Mouse (Mus musculus) megakaryocyte progenitor cell, adult 5-6 weeks (primary cell): ENCODE results near the gene Nhp2. TPM values are rescaled to one million over a fixed set of nuclear protein-coding genes. Genes with fewer than 3 reads are reported as not detected.
"Not testable (repeated sequence)": the region's sequence is repeated elsewhere in the genome, so short reads cannot be mapped to it uniquely, and the experiment has no call there.

Experiments
- ATAC-seq: replicated peaks from 2 replicates; pipeline ENCODE4 v1.8.0; 2016; ENCODE audit warnings: mild to moderate bottlenecking, moderate TSS enrichment, inconsistent platforms; ENCODE audit not compliant: poor library complexity
- total RNA-seq, 2 experiments: library from RNA; stranded (forward) in 1 of 2; stranded (reverse) in 1 of 2; fragments of 157-497, 149-512 nt in 1 of 2; fragments of 200-1000 nt in 1 of 2; gene quantifications; 2 replicates each; pipeline versions ENCODE4 v1.2.3 to v1.2.4; 2015 to 2017

Nhp2 gene
- total RNA-seq, 2 experiments from 2014 or later: 165 to 167 TPM

DNA sequence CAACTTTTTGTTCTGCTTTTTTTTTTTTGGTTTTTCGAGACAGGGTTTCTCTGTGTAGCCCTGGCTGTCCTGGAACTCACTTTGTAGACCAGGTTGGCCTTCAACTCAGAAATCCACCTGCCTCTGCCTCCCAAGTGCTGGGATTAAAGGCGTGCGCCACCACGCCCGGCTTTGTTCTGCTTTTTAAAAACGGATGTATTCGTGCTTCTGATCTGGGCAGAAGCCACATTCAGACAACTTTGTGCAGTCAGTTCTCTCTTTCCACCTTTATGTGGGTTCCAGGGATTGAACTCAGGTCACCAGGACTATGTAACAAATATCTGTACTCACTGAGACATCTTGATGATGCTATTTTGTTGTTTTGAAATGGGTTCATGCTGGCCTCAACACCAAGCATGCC lies 13.7 kb downstream of the Nhp2 start:
- not testable (repeated sequence) for ATAC-seq

DNA sequence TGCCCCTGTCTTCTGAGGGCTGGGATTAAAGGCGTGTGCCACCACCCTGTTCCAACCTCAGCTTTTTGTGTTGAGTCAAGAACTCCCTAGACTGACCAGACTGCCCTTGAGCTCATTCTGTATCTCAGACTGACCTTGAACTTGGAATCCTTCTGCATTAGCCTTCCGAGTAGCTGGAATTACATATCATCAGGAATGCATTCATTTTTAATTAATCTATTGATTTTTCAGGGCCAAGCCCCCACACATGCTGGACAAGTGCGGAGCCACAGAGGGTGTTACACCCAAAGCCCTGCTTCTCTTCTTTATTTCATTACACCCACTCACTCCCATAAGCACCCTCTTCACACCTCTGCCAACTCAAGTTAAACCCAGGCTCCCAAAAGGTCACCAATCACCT lies 14.2 kb downstream of the Nhp2 start:
- no peak for ATAC-seq

DNA sequence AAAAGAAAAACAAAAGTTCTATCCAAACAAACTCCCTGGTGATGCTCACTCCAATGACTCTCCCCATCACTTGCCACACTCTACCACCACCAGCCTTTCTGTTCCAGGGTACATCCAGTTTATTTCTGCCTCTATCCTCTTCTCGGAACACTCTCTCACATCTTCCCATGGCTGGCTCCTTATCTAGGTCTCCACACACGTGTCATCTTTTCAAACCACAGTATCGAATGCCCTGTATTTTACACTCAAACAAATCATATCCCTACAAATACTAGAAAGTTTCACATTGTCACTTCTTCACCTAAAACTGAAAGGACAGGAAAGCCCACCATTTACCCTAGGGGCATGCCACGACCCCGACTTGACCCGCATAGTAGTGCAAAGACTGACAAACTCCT lies 15.6 kb downstream of the Nhp2 start:
- ATAC-seq: no peak

DNA sequence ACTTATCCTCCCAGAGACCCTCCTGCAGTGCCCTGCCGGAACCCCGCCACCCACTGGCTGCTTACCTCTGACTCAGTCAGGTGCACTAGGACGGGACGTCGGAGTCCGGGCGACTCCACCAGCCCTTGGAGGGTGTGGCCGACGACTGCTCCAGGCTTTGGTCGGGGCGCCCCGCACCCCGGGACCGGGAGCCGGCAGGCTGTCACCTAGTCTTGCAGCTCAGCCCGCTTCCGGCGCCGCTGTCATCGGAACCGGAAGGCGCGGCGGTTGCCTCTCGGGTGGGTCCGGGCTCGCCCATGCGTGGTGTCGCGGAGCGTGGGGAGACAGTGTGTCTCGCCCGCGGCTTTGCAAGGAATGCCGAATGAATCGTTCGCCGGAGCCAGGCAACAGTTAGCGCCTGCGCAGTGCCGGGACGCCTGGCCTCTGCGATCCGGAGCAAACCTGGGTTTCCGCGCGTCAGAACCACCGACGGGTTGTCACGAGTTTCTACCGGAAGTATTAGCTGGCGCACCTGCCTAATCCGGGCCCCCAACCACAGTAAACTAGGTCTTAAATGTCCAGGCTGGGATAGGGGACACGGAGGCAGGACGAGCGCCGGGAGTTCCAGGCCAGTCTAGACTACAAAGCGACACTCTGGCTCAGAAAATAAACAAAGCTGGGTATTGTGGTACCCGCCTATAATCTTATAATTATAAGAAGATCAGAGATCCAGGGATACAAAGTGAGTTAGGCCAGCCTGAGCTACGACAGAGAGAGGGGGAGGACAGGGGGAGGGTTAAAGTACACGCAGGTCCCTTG lies 16.2 kb downstream of the Nhp2 start, which contains the start of gene Rmnd5b:
Rmnd5b (minus strand) TSS at position 372 of the 798 bp plus-strand sequence.
- peak; percentile 47 for ATAC-seq

DNA sequence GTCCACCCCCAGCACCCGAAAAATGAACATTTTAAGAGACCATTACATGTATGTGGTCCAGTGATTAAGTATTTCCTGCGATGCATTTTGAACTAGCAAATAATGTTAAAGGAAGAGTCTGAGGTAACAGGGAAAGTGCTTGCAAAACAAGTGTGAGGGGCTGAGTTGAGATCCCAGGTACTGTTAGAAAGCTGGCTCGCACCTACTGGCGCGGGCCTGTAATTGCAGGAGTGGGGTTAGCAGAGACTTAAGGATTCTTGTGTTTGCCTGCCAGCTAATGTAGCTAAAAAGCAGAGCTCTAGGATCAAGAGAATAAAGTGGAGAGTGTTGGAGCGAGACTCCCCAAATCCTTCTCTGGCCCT lies 16.8 kb downstream of the Nhp2 start:
- ATAC-seq: peak; percentile 61

DNA sequence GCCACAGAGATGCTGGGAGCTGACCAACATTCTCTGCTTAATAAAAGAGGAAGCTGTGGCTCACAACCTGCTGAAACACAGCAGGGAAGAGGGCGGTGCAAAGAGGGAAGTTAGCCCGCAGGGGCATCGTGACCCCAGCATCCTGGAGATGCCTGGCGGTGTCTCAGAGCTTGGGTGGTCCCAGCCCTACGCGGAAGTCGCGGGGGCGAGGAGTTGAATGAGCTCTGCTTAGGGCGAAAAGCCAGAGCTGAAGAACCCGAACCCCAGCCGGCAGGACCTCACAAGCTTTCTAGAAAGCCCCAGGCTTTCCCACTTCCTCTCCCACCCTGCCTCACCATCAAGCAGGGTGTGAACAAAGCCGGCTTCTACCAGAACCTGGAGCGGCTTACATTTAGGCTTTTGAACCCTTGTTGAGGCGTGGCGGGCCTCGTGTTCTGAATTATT lies 18.5 kb downstream of the Nhp2 start:
- peak; percentile 71 for ATAC-seq

DNA sequence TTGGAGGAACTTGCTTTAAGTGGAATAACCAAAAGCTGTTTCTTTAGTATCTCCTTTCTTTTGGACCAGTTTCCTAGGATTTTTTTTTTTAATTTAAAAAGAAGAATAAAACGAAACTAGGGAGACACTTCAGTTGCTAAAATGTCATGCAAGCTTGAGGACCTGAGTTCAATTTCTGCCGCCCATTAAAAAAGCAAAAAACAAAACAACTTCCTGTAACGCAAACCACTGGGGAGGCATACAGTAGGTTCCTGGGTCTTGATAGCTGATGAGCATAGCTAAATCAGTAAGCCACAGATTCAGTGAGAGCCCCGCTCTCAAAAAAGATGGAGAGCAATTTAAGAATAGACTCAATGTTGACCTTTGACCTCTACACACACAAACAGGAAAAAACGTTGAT lies 19.0 kb downstream of the Nhp2 start:
- ATAC-seq: no peak

DNA sequence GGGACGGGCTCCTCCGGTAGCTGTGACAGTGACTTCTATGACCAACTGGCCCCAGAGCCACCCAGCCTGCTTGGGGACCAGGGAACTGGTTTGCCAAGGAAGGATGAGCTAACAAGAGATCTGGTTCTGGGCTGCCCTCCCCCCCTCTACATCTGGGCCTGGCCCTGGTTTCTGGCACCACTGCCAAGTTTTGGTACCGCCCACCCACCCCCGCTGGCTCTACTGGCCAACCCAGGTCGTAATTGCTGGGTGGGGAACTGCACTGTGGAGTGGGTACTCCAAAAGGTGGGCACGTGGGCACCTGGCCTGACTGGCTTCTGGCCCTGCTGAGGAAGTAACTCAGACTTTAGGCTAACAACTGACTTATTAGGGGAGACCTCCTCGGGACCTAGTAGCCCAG lies 21.2 kb downstream of the Nhp2 start:
- ATAC-seq: no peak

DNA sequence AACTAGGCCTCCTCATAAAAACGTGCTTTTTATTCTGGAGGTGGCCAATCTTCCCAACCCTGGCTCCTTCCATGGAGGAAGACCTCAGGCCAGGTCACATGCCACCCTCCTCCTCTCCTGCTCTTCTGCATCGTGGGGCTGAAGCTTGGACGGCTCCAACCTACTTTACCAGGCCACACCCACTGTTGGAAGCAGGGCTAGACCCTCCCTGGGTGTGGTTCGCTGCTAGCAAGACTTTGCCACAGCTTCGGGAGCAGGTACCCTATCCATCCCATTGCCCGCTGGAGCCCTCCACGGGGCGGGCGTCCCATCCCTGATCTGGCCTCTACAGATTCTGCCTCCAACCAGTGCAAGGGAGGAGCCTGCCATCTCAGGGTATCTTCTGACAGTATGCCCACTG lies 23.7 kb downstream of the Nhp2 start:
- no peak for ATAC-seq

DNA sequence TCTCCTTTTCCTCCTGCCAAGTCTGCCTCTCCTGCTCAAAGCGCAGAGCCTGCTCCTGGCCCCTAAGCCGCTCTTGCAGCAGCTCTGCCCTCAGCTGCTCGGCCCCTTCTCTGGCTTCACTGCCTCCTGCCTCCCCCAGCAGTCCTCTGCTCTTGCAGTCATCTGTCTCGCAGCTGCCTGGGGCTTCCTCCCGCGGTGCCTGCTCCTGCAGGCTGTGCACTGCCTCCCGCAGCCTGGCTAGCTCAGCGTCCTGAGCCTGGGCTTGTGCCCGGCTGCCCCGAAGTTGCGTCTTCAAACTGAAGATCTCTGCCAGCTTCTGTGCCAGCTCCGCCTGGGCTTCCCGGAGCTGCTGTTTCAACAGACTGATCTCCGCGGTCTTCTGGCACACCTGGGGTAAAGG lies 24.2 kb downstream of the Nhp2 start:
- peak; percentile 41 for ATAC-seq

DNA sequence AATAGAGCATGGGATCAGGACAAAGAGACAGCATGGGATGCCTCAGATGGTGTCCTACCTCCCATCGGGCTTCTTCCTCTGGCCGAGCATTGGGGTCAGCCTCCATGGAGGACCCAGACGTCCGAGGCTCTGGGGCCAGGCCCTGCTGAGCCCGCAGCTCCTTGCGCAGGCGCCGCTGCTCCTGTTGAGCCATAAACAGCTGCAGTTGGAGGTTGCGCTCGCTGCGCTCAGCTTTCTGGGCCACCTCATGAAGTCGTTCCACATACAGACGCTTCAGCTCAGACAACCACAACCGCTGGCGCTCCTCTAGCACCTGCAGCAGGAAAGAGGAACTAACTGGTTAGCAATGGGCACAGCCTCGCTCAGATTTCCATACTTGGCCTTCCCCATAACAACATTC lies 24.7 kb downstream of the Nhp2 start:
- ATAC-seq: peak; percentile 87

DNA sequence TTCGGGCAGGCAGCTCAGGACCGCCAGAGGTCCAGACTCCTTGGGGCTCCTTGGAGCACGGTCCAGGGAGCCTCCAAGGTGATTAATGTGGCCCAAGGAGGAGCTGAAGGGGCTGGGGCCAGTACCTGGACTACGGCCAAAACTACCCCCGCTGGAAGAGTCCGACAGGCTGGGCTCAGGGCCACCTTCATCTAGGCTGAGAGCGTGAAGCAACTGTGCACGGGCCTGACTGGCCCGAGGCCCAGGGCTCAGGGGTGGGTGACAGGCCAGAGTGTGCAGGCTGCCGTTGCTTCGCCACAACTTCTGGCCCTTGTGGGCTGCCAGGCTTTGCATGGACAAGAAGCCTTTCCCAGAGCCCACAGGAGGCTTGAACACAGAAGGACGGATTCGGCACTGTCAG lies 25.8 kb downstream of the Nhp2 start:
- ATAC-seq: no peak

DNA sequence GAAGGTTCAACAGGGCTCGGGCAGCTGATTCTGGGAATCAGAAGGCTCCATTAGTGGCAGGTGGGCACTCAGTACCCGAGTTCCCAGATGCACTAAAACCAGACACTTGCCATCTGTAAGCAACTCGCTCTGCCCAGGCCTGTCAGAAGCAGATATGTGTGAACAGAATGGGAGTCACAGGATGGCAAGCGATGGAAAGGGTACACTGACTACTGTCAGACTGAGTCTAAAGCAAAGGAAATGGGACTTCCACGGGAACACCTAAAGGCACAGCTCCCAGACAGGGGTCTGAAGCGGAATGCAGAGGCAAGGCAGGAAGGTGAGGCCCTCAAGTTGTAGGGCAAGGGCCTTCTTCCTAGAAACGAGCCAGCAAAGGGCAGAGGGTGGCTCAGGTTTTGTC lies 26.7 kb downstream of the Nhp2 start:
- no peak for ATAC-seq

DNA sequence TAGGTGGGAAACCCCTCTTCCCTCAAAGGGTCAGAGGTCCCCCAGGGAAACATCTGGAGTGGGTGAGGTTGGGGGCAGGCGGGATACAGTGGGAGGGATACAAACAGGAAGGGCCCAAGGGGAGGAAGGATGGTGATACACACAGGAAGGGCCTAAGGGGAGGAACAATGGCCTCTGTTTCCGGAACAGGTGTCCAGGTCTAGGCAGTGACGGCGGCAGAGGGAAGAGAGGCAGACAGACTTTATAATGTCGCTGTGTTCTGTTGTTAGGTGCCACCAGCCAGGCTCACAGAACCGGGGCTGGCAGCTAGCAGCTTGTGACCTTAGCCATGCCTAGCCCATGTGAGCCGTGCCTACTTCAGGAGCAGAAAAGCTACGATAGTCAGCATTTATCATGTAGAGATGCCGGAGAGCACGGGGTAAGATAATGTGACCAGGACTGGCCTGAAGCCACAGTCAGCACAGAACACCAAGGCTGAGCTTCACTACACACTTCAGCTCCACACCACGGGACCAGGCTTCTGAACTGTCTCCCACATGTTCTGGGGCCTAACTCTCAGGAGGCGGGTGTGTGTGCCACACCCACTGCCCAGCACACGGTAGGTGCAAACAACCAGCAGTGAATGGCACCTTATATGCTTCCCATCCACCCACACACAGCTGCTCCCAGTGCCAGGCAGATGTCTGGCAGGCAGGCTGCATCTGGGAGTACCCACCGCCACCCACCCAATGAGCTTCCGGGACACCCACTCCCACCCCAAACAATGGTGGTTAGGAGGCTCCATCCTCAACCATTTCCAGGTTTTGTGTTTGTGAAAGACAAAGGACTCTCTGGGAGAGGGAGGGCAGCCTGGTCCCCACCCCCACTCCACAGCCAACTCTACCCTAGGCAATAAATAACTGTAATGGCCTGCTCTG lies 27.5 kb downstream of the Nhp2 start:
- ATAC-seq: no peak

DNA sequence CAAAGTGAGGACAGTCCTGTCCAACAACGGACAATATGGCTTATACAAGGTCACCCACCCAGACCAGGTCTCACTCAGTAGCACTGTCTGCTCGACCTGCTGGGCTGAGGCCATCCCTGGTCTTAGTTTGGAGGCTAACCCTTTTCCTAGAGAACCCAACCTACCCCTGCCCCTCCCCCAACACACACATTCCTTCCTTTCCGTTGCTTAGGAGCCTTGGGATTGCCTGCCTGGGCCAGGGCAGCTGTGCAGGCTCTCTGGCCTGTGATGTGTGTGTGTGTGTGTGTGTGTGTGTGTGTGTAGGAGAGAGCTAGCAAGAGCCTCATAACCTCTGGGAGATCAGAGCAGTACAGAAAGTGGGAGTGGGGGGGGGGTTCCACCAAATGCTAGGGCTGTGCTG lies 29.0 kb downstream of the Nhp2 start:
- ATAC-seq: no peak

DNA sequence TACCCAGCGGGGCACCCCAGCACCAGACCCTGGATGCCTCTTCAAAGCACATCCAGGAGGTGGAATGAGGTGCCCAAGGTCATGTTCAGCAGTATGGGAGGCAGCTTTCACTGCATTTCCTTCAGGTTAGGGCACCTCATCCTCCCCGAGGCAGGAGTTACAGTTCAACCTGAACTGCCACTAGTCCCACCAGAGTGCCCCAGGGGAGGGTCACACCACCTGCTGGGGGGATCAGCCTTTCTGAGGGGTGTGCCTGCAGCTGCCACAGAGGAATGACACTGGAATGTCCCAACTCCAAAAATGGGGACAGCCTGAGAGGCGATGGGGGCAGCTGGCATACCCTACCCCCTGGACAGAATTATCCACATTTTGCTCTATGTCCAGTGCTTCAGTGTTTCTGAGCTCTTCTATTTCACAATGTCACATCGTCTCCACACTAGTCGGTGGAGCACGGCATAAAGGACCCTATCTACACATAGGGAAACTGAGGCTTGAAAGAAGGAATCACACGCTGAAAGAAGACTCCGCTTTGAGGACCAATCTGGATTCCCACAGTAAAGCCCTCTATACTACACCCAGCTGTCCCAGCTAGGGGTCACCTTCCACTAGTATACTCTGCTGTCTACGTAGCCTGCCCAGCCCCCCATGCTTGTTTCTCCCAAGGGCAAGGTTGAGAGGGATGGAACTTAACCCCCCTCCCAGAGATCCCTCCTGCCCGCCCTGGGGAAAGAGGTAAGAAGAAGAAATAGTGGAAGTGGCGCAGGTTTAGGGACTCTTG lies 29.8 kb downstream of the Nhp2 start:
- no peak for ATAC-seq

DNA sequence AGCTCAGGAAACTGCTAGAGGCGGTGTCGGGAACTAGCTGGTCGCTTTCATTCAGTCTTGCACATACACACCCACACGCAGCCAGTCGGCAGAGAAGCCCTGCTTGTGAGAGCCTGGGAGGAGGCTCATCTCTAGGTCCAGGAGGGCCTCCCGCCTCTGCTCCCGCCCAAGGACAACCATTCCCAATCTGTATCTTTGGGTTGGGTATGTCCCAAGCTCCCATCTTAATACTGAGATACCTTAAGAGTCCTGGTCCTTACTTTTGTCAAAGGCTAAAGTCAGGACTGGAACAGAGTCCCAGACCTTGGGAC lies 30.3 kb downstream of the Nhp2 start:
- ATAC-seq: peak; percentile 43

DNA sequence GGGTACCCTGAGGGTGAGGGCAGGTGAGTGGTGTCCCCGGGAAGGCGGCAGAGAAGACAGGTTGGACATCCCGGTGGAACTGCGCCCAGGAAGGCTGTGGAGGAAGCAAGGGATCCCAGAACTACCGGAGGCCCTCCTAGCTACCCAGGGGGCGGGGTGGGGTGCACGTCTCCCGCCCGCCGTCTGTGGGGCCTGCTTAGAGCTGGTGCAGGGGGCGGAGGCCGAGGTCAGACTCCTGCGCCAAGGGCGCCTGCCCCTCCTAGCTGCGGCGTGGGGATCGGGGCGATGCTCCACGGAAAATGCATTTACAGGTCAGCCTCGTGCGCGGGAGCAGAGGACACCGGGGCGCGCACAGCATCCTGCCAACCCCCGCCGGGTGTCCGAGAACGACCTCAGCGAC lies 30.7 kb downstream of the Nhp2 start:
- ATAC-seq: 0 out of 2 replicates have a peak, but pooled peaks have one; percentile 25

DNA sequence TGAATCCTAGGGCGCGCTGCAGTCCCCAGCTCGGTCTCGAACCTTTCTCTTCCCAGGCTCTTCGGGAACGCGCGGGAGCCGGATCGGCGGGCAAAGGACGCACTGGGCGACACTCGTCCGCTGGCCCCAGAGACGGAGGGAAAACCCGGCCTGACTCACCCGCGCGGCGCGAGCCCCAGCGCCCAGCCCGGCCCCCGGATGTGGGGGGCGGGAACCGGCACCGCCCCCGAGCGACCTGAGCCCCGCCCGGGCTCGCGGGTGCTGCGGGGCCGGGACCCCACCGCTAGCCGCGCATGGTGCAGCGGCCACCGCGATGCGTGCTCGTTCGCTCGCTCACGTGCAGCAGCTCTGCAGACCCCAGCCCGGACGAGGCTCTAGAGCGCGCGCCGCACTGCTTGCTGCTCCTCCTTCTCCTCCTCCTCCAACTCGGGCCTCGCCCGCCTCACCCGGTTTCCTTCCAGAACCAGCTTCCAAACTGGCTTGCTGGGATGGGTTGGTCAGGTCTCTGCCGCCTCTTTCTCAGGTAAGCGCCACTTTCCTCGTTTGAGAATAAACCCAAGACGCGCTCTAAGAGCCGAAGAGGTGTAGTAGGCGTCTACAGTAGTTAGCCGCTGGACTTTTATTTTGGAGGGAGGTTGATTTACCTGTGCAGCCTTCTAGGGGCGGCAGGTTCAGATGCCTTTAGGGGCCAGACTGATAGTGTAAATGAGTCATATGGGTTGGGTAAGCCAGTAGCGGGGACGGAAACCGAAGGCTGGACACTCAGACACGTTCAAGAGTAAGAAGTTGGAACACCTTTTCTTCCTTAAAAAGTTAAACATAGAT lies 31.4 kb downstream of the Nhp2 start, which contains the start of the genes N4bp3 and D930048N14Rik:
N4bp3 (minus strand) TSS at position 152 of the 825 bp plus-strand sequence.
D930048N14Rik (plus strand) TSS at position 264 of the 825 bp plus-strand sequence.
- peak; percentile 52 for ATAC-seq

DNA sequence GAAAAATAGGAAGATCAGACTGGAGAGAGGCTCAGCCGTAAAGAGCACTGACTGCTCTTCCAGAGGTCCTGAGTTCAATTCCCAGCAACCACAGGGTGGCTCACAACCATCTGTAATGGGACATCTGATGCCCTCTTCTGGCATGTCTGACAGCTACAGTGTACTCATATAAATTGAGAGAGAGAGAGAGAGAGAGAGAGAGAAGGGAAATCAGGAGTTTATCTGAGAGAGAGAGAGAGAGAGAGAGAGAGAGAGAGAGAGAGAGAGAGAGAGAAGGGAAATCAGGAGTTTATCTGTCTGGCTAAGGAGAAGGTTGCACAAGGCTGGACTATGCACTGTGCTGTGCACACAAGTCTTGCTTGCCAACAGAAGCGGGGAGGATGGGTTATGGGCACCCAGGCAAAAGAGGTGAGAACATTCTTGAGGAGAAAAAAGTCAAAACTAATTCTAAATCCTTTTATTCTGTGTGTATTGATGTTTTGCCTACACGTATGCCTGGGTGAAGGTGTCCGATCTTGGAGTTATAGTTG lies 33.4 kb downstream of the Nhp2 start:
- ATAC-seq: no peak
